Mouse (Mus musculus) thymus, adult 2 months (tissue): ENCODE data around the gene Gm48551.

Source experiments
- CTCF ChIP-seq: fragments of 200-500 bp; IDR thresholded peaks from 2 replicates; pipeline ENCODE4 v1.5.1; 2012; ENCODE audit warnings: mild to moderate bottlenecking, control low read depth, low read length, moderate library complexity, borderline replicate concordance; ENCODE audit not compliant: control insufficient read depth, poor library complexity, insufficient read depth; ENCODE audit errors: extremely low read depth
- POLR2A ChIP-seq: fragments of 200-500 bp; IDR thresholded peaks from 2 replicates; pipeline ENCODE4 v1.6.1; 2012; ENCODE audit warnings: mild to moderate bottlenecking, low read length, control low read depth, moderate library complexity; ENCODE audit not compliant: control insufficient read depth, poor library complexity, insufficient read depth; ENCODE audit errors: extremely low read depth

- TF ChIP-seq POLR2A: 0 out of 2 replicates have a peak, but pooled peaks have one; percentile 12
- no peak for TF ChIP-seq CTCF
These were observed 9.3 kb downstream of the Gm48551 start for GRCm38 (mm10) chr10:81393456-81394063.
